Mouse (Mus musculus): ENCODE measurements around the gene Dhx37. TPM values are rescaled to one million over a fixed set of nuclear protein-coding genes. Genes with fewer than 3 reads are reported as not detected.

The Dhx37 gene
- polyA plus RNA-seq, 1 experiment: 19.5 TPM

DNA sequence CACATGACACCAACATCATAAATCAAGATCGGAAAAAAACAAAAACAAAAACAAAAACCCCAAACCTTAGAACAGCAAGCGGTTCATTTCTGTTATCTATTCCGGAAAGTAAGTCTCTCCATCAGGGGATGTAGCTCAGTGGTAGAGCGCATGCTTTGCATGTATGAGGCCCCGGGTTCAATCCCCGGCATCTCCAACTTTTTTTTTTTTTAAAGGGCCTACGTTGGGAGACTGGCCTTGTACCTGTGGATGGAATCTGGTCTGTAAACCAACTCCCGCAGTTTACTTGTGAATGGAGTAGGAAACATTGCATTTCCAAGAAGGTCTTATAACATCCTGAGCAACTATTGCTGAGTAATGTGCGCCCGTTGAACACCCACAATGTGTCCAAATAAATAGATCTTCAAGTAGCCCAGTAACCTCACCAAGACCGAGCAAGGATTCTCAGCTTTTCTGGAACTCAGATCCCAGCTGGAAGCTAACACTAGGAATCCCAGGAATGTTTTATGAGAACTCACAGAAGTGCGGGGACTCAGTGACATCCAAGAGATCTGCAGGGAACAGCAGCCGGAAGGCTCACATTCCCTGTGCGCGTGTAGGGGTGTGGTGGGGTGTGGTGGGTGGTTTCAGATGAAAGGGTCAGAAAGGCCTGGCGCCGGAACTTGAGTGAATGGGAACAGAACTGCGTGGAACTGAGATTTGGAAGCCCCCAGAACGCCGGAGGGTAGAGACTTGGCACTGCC, 24.4 kb downstream of the Dhx37 start:
- TF ChIP-seq POLR2A (IDR thresholded peaks at IDR 0.05; ENCODE audit: control insufficient read depth, low read depth, low read length) (no peak), CTCF (IDR thresholded peaks at IDR 0.05; ENCODE audit: control insufficient read depth, insufficient read depth, insufficient replicate concordance, low read depth, low read length) (no peak)
- peaks cover 24% of the 10 kb centered on the region for H3K4me1 ChIP-seq (ENCODE audit: control insufficient read depth, insufficient read depth, low read length)
- peak overlapping the region; percentile 41; the same call in 1 of the 2 replicates for H3K4me3 ChIP-seq (ENCODE audit: control insufficient read depth, low read depth, low read length)
- H3K27ac ChIP-seq (ENCODE audit: control insufficient read depth, insufficient read depth, low read depth, low read length): no peak overlapping the region
- no peaks in the 10 kb centered on the region for H3K36me3 ChIP-seq (ENCODE audit: control insufficient read depth, insufficient read depth, low read length)
- H3K27me3 ChIP-seq (ENCODE audit: control insufficient read depth, insufficient read depth, low read length): 0 out of 2 replicates have a peak, but pooled peaks cover 2% of the 10 kb centered on the region

DNA sequence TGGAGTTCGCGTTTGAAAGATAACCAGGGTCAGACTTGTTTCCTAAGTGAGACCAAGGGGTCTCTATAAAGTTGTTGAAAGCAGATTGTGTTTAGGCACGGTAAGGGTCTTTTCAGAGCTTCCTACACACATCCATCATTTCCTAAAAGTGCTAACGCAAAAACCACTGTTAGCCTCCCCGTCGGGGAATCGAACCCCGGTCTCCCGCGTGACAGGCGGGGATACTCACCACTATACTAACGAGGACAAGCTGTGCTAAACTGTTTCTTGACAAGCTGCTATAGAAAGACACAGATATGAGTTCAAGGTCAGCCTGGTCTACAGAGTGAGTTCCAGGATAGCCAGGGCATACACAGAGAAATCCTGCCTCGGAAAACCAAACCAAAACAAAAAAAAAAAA, 25.1 kb downstream of the Dhx37 start:
- H3K4me1 ChIP-seq (ENCODE audit: control insufficient read depth, insufficient read depth, low read length): peaks cover 28% of the 10 kb centered on the region
- no peak overlapping the region for H3K27ac ChIP-seq (ENCODE audit: control insufficient read depth, insufficient read depth, low read depth, low read length)
- peak overlapping the region; percentile 41; the same call in 1 of the 2 replicates for H3K4me3 ChIP-seq (ENCODE audit: control insufficient read depth, low read depth, low read length)
- TF ChIP-seq CTCF (IDR thresholded peaks at IDR 0.05; ENCODE audit: control insufficient read depth, insufficient read depth, insufficient replicate concordance, low read depth, low read length) (no peak), POLR2A (IDR thresholded peaks at IDR 0.05; ENCODE audit: control insufficient read depth, low read depth, low read length) (no peak)
- H3K27me3 ChIP-seq (ENCODE audit: control insufficient read depth, insufficient read depth, low read length): 0 out of 2 replicates have a peak, but pooled peaks cover 2% of the 10 kb centered on the region
- H3K36me3 ChIP-seq (ENCODE audit: control insufficient read depth, insufficient read depth, low read length): no peaks in the 10 kb centered on the region

DNA sequence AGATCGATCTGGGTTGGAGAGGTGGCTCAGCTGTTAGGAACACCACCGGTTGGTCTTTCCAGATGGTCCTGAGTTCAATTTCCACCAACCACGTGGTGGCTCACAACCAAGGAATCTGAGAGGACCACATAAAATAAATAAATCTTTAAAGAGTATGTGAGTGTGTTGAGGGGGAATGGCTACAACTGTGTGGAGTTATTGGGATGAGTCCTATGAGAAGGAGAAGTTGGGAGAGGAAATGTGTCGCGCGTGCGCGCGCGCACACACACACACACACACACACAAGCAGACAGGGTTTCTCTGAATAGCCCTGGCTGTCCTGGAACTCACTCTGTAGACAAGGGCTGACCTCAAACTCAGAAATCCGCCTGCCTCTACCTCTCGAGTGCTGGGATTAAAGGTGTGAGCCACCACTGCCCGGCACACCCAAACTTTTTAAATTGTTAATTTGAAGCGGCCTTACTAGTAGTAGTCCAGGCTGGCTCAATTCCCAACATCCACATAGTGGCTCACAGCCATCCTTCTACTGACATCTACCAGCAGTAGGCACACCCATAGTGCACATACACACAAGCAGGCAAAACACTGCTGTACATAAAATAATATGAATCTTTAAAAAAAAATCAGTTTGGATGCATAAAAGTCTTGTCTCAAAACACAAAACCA, 25.9 kb downstream of the Dhx37 start:
- 0 out of 2 replicates have a peak, but pooled peaks cover 2% of the 10 kb centered on the region for H3K27me3 ChIP-seq (ENCODE audit: control insufficient read depth, insufficient read depth, low read length)
- no peak overlapping the region for H3K4me3 ChIP-seq (ENCODE audit: control insufficient read depth, low read depth, low read length)
- H3K27ac ChIP-seq (ENCODE audit: control insufficient read depth, insufficient read depth, low read depth, low read length): no peak overlapping the region

DNA sequence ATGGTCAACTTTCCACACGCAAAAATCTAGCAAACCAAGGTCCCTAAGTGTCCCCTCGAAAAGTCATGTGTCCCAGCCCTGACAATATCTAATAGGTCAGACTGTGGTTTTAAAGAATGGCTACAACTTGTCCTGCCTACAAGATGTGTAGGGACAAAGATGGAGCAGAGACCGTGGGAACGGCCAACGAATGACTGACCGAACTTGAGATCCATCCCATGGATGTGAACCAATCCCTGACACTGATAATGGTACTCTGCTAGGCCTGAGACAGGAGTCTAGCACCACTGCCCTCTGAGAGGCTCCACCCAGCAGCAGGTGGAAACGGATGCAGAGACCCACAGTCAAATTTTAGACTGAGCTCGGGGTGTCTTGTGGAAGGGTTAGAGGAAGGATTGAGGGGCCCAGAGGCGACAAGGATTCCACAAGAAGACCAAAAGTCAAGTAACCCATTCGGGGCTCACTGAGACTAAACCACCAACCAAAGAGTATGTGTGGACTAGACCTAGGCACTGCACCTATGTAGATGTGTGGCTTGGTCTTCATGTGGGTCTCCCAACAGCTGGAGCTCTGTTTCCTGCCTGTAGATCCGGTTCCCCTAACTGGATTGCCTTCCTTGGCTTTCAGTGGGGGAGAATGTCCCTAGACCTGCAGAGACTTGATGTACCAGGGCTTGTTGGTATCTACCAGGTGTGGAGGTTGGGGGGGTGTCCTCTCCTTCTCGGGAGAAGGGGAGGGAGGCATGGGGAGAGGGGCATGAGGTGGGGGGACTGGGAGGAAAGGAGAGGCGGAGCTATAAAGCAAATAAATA, 26.7 kb downstream of the Dhx37 start:
- no peak for TF ChIP-seq POLR2A (IDR thresholded peaks at IDR 0.05; ENCODE audit: control insufficient read depth, low read depth, low read length)
- TF ChIP-seq CTCF (IDR thresholded peaks at IDR 0.05; ENCODE audit: control insufficient read depth, insufficient read depth, insufficient replicate concordance, low read depth, low read length): no peak
- Histone ChIP-seq H3K4me1 (ENCODE audit: control insufficient read depth, insufficient read depth, low read length) (peaks cover 36% of the 10 kb centered on the region), H3K27ac (ENCODE audit: control insufficient read depth, insufficient read depth, low read depth, low read length) (no peak overlapping the region)

More for the DNA sequence above, 25.9 kb downstream of the Dhx37 start:
- TF ChIP-seq CTCF (IDR thresholded peaks at IDR 0.05; ENCODE audit: control insufficient read depth, insufficient read depth, insufficient replicate concordance, low read depth, low read length) (no peak), POLR2A (IDR thresholded peaks at IDR 0.05; ENCODE audit: control insufficient read depth, low read depth, low read length) (no peak)
- H3K36me3 ChIP-seq (ENCODE audit: control insufficient read depth, insufficient read depth, low read length): no peaks in the 10 kb centered on the region
- peaks cover 31% of the 10 kb centered on the region for H3K4me1 ChIP-seq (ENCODE audit: control insufficient read depth, insufficient read depth, low read length)

DNA sequence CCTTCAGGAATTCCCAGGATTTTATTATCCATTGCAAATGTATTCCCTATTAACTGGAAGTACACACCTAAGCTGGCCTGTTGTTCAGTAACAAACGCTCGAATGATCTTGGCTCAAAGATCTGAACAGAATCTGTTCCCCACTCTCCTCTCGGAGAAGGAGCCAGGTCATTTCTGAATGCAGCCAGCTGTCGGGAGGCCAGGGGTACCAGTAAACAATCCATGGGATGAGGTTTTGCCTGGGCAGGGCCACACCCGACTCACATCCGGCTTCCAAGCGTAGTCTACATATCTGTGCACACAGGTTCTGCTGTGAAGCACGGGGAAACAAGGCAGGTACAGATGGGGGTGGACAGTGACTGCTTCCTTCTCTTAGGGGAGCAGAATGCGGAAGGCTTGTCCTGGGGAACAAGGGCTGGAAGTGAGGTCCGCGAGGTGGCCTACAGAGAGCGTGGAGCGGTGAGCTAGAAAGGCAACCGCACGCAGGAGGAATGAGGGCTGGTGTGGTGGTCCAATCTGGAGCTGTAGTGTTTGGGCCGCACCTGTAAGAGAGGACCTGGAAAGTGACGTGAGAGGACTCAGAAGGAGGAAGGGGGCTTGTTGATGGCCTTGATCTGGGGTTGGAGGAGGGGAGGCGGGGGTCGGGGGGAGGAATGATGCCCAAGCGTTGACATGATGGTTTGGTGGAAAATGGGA, 27.5 kb downstream of the Dhx37 start:
- no peaks in the 10 kb centered on the region for H3K36me3 ChIP-seq (ENCODE audit: control insufficient read depth, insufficient read depth, low read length)
- peak overlapping the region; percentile 51 for H3K27ac ChIP-seq (ENCODE audit: control insufficient read depth, insufficient read depth, low read depth, low read length)
- TF ChIP-seq POLR2A (IDR thresholded peaks at IDR 0.05; ENCODE audit: control insufficient read depth, low read depth, low read length) (no peak), CTCF (IDR thresholded peaks at IDR 0.05; ENCODE audit: control insufficient read depth, insufficient read depth, insufficient replicate concordance, low read depth, low read length) (no peak)
- peak overlapping the region; percentile 47 for H3K4me3 ChIP-seq (ENCODE audit: control insufficient read depth, low read depth, low read length)
- peaks cover 38% of the 10 kb centered on the region for H3K4me1 ChIP-seq (ENCODE audit: control insufficient read depth, insufficient read depth, low read length)
- peaks cover 2% of the 10 kb centered on the region; the same call in 1 of the 2 replicates for H3K27me3 ChIP-seq (ENCODE audit: control insufficient read depth, insufficient read depth, low read length)

More for the DNA sequence above, 26.7 kb downstream of the Dhx37 start:
- H3K27me3 ChIP-seq (ENCODE audit: control insufficient read depth, insufficient read depth, low read length): peaks cover 2% of the 10 kb centered on the region; the same call in 1 of the 2 replicates
- no peaks in the 10 kb centered on the region for H3K36me3 ChIP-seq (ENCODE audit: control insufficient read depth, insufficient read depth, low read length)
- H3K4me3 ChIP-seq (ENCODE audit: control insufficient read depth, low read depth, low read length): no peak overlapping the region

DNA sequence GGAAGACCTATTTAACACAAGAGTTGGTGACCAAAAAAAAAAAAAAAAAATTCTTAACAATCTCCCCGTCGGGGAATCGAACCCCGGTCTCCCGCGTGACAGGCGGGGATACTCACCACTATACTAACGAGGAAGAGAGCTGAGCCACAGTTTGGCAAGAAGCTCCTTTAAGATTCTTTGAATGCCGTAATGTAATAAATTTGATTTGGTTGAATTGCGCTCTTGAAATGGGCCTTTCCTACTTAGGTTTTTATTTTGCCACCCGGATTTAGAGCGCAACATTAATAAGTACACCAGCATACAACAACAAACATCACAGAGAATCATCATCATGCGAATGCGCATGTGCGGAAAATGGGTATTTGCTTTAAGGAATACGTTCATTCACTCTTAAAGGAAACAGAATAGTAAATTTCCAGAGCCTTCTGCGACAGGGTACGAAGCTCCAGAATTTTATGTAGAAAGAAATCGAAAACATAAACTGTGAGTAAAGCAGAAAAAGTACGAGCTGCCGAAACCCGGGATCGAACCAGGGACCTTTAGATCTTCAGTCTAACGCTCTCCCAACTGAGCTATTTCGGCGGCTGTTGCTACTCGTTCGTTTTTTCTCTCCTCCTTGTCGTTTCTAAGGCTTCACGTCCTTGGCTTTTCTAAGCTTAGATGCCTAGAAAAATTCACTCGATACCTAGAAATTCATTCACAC, 28.2 kb downstream of the Dhx37 start:
- H3K27ac ChIP-seq (ENCODE audit: control insufficient read depth, insufficient read depth, low read depth, low read length): peak overlapping the region; percentile 51
- H3K36me3 ChIP-seq (ENCODE audit: control insufficient read depth, insufficient read depth, low read length): no peaks in the 10 kb centered on the region
- peak overlapping the region; percentile 63 for H3K4me3 ChIP-seq (ENCODE audit: control insufficient read depth, low read depth, low read length)
- H3K27me3 ChIP-seq (ENCODE audit: control insufficient read depth, insufficient read depth, low read length): peaks cover 2% of the 10 kb centered on the region; the same call in 1 of the 2 replicates
- no peak for TF ChIP-seq CTCF (IDR thresholded peaks at IDR 0.05; ENCODE audit: control insufficient read depth, insufficient read depth, insufficient replicate concordance, low read depth, low read length)
- no peak for TF ChIP-seq POLR2A (IDR thresholded peaks at IDR 0.05; ENCODE audit: control insufficient read depth, low read depth, low read length)
- H3K4me1 ChIP-seq (ENCODE audit: control insufficient read depth, insufficient read depth, low read length): peaks cover 38% of the 10 kb centered on the region

Measured in testis, adult 2 months (tissue).